Mouse (Mus musculus) thymus, postnatal 36 days (tissue): ENCODE results near the gene Stil.
A peak's percentile ranks its signal among the peaks of the same experiment; 100 is the strongest.
"Not testable (repeated sequence)": the region's sequence is repeated elsewhere in the genome, so short reads cannot be mapped to it uniquely, and the experiment has no call there.

Source experiments
- DNase-seq, 2 experiments: peaks; one replicate each; pipeline ENCODE4 v3.0.0; 2022; ENCODE audit warnings: mixed read lengths in 2 of 2

Gene Stil

DNA sequence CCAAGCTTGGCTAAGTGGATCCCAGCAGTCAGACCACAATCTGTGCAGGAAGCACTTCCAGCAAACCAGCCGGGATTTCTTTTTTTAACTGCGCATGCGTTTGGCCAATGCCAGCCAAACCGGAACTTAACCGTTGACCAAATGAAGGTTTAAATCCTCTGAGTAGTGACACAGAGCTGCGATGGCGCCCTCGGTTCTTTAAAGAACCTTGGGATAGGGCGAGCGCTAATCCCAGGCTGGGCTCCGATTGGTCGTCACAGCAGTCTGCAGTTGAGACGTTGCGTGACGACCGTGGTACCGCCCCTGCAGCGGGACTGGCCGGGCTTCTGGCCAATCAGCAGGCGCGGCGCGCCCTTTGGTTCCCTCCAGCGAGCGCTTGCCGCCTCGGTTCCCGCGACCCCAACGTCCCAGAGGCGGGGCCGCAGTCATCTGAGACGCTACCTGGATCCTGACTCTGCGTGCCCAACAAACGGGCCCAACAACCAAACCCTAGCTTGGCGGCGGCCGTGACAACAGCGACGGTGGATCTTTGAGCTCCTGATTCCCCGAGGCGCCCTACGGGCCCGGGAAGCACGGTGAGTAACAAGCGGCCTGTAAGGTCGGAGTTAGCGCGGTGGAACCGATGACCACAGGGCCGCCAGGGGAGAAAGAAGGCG is at the start of gene Stil:
Gene Stil (plus strand): TSS at position 387 of the 656 bp plus-strand sequence.
- DNase-seq = peak; percentile 94 to 97

DNA sequence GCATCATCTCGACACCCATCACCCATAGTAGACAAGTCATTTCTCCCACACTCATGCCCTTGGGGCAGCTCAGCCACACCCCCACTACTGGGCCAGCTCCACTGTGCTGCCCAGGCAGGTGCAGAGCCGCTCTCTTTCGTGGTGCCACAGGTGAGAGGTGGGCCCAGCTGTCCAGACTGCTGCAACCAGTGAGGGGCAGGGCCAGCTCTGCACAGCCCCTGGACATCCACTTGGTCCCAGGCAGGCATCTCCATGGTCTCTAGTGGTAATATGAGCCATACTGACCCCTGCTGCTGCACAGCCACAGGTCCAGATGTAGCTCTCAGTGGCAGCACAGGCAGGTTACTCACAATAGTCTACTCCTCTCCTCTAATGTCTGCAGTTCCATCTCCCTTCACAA is 46.8 kb upstream of the Stil start:
- DNase-seq = no peak

DNA sequence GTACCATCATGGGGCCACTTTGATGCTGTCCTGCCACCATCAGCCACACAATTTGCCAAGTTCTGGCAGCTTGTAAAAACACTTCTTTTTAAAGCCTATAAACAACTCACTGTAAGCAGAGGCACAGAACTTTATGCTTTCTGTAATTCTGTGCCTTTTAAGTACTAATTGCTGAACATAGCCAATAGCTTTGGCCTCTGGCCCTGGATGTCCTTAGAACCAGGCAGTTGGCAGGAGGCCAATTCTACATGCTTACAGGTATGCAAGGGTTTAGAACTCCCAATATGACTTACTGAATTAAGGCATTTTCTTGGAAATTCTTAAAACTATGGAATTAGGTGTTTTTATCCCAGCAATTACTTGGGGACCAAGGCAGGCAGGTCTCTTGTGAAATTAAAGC is 42.6 kb upstream of the Stil start:
- DNase-seq = no peak

DNA sequence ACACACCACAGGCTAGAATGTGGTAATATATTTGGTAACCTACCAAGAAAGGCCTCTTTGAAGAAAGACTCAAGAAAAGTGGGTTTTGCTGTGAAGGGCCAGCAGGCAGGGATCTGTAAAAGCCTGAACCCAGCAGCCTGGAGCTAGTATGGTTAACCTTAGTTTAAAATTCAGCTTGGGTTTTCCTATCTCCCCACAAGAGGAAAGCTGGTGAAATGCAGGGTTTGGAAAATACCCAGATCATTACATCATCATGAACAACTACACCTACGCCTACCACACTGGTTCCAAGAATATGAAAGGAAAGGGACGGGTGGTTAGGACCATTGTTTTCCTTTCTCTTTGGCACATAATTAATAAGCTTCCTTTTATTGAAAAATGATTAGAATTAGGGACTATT is 41.7 kb upstream of the Stil start:
- DNase-seq = no peak

DNA sequence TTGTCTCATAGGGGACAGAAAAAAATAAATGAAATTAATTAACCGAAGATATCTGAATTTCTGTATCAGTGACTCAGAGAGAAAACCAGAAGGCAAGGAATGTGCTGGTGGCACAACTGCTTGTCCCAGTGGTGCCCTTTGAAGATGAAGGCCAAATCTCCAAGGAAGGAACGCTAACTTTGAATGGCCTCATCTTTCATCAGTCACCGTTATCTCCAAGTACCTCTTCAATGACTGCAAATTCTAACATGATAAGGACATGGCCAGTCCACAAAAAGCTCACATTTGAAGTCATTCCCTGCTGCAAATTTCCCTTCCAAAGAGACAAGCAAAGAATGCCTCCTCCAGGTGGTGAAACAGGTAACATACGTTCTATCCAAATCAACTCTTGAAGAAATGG is 41.2 kb upstream of the Stil start:
- DNase-seq = no peak

DNA sequence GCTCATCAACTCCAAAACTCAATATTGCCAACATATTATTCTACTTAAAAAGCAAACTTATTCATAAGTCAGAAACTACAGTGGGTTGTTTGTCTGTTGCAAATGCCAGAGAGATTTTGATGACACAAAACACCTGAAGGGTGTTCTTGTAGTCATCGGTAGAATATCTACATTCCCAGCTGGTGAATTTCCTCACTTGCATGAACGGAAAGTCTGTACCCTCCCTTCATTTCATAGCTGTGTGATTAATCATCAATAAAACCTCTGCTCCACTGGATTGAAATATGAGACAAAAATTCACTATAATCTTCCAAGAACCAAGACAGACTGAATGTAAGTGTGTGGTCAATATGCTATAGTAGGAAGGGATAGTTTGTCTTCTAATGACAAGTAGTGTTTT is 40.4 kb upstream of the Stil start:
- DNase-seq = no peak

DNA sequence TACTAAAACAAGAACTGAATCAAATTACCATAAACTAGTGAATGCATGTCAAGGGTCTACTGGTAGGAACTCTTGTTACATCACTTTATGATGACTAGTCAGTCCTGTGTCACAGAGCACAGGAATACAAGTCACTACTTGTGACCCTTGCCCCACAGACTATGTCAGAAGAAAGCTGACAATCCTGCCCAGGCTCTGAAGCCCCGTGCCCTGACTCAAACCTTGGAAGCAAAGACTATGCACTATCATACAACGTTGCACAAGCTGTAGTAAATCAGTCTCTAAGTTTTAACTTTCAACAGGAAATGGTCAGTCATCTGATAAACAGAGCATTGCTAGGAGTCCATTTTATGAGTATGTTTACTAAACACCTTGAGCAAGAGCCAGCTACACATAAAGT is 39.1 kb upstream of the Stil start:
- not testable (repeated sequence) for DNase-seq

DNA sequence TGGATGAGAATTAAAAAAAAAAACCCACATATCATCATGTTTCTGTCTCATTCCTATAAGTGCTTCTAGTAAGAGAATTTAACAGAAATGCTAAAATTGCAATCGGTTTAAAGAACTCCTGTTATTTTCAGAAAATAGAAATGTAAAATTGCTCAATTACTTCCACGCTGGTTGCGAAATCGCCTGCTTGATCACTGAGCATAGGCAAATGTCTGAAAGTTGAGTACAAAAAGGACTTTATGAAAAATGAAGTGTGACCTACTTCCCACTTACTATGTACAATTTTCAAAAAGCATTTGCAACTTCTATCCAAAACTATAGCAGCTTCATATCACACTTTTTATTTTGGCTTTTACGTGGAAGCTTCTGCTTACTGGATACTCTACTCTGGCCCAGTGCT is 29.2 kb upstream of the Stil start:
- no peak for DNase-seq

DNA sequence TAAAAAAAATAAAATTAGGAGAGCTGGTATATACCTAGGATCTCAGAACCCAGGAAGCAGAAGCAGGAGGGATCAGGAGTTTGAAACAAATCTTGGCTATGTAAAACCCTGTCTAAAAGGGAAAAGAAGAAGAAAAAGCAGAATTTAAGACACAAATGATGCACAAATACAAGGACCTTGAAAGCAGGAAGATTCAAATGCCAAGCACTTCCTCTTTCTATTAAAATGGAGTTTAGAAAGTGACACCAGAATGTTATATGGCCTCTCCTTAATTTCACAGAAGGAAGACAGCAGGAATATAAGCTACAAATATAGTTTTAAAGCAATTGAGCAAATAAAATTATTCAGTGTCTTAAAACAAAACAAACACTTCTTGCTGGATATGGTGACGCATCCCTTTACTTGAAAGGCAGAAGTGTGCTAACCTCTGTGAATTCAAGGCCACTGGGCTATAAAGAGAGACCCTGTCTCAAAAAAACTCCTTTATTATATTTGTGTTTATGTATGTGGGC is 26.7 kb upstream of the Stil start:
- no peak for DNase-seq

DNA sequence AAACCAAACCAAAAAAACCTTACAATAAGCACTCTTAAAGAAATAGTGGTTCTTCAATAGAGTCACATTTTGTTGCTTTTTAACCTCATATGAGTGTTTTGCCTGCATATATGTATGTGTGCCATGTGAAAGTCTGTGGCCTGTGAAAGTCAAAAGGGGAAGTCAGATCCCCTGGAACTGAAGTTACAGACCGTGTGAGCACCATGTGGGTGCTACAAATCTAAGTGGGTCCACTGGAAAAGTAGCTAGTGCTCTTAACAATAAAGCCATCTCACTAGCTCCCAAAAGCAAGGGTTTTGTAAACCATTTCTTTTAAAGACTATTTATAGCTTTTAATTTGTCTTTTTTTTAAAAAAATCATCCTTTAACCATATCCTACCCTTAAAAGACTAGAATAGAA is 17.3 kb upstream of the Stil start:
- DNase-seq = no peak

DNA sequence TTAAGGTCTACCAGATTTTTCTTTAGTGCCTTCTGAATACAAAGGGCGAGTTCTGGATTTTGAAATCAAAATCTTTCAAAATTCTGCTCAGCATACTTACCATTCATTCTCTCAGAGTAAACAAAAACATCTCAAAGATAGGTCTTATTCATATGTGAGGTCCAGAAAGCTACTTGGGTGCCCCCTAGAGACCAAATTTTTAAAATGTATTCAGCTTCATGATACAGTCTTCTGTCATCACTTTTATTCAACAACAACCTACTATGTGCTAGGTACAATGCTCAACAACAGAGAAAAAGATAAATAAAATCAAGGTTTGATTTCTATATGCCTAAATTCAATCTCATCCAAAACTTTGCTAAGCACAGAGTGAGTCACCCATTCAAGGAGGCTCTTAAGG is 16.9 kb upstream of the Stil start:
- DNase-seq = no peak

DNA sequence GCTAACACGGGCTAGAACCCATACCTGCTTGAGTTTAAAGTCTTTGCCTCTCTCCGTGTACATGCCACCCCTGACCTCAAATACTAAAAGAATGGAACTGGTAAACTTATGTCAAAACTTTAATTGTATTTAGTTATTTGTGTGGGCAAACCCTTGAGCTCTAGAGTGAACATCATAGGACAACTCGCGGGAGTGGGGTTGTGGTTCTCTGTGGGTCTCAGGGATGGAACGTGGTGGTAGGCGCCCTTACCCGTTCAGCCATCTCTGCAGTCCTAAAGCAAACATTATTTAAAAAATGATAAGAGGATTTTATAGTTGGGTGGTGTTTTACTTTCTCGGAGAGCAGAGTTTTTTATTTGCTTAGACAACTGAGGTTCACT is 13.8 kb upstream of the Stil start:
- no peak for DNase-seq

DNA sequence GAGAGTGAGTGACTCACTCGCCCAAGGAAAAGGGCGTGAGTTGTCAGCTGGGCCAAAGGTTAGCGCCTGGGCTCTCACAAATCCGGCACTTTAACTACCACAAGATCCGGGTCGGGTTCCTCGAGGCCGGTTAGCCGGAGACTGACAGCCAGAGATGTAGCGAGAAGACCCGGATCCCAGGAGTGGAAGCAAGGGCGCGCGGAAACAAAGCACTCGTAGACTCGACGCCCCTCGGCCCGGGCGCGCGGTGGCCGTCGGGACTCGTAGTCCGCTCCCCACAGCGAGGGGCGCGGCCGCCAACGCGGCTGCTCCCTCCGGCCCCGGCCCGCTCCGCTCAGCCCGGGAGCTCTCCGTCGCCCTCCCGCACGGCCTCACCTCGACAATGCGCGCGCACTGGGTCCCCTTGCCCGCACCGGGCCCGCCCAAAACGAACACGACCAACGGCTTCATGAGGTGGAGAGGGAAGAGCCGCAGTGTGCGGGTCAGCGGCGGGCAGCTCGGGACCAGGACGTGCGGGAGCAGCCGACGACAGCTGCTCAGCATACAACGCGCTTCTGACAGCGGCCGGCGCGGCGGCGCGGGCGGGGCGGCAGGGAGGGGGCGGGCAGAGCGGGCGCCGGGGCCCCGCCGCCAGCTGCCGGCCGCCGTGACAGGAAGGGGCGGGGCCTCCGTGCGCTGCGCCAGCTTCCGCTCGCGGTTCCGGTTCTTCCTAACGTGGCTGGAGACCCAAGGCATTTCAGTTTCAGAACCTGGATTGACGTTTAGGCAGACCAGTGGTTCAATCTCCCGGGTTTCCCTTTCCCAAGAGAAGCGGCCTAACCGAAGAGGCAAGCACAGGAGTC is 13.1 kb upstream of the Stil start, which contains the start of gene Cmpk1:
Gene Cmpk1 (minus strand): TSS at position 651 of the 842 bp plus-strand sequence.
- peak; percentile 80 to 85 for DNase-seq

DNA sequence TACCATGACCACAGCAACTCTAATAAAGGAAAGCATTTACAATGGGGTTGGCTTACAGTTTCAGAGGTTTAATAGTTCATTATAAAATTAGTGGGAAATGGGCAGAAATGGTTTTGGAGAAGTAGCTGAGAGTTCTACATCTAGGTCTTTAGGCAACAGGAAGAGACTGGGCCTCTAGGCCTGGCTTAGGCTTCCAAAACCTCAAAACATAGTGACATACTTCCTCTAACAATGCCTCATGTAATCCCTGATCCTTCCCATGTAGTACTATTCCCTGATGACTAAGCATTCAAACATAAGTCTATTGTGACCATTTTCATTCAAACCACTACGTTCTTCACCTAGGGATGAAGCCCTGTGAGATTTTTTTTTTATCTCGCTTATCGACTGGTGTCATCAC is 5.7 kb upstream of the Stil start:
- DNase-seq = no peak

DNA sequence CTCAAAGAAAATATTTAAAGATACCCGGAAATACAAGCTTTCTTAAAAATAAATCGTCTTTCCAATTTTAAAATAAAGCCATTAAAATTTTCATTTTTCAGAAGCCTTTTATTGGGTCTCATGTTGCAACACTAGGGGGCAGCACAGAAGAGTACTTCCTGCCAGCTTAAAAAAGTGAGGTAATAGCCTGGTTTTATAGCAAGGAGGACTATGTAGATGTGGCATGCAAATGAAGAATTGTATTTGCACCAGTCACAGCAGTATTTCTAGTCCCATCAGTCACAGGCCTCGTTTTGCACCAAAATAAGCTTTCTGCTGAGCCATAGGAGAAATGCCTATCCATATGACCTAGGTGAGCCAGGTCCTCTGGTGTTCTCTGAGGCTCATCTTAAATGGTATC is 2.9 kb upstream of the Stil start:
- DNase-seq = peak in 1 of 2 experiments; percentile 27

DNA sequence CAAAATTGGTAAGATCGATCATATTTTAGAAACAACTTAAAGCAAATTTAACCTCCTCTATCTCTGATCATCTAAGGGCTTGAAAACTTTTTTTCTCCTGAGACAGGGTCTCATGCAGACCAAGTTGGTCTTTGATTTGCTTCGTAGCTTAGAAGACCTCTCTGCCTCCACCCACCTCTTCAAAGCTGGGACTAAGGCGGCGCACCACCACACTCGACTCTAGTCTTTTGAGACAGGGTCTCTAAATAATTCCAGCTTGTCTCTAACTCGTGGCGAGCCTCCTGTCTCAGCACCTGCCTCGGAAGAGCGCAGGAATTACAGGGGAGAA is 550 bp upstream of the Stil start:
- no peak for DNase-seq

DNA sequence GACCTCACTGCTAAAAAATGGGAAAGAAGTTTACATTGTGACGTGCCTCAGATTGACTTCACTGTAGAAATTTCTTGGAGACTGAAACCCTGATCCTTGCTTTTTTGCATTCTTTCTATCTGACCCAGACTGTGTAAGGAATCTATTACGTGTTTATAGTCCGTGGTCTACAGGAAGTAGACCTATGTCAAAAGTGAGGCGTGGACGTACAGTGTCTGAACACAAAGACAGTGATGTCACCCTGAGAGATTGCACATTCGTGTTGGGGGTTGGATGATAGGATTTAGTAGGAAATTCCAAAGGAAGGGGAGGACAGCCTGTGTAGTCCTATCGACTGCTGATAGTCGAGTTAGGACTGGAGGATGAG is 453 bp downstream of the Stil start:
- no peak for DNase-seq

DNA sequence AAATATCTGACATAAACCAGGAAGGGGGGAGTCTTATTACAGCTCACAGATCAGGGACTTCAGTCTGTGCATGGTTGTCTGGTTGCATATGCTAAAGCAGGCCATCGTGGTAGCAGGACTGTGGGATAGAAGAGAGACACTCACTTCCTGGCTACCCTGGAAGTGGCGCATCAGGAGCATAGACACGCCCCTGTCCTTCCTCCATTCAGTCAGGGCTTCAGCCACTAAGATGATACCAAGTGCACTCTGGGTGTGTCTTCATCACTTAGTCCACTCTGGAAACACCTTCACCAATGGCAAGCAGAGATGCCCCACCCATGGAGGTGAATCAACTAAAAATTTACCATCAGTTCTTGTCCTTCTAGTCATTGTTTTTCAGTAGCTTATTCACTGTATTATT is 14.3 kb downstream of the Stil start:
- DNase-seq = no peak

DNA sequence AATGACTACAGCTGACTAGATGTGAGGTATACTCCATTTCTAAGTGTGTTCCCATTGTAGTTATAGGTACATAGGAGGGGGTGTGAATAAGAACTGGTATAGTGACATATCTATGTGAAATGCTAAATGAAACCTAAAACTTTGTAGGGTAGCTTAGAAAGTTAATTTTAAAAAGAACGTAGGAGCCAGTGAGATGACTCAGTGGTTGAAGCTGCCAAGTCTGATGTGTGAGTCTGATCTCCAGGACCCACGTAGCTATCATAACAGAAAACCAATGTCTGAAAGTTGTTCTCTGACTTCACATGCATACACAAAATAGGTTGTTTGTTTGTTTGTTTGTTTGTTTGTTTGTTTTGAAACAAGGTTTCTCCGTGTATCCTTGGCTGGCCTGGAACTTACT is 20.0 kb downstream of the Stil start:
- no peak for DNase-seq

DNA sequence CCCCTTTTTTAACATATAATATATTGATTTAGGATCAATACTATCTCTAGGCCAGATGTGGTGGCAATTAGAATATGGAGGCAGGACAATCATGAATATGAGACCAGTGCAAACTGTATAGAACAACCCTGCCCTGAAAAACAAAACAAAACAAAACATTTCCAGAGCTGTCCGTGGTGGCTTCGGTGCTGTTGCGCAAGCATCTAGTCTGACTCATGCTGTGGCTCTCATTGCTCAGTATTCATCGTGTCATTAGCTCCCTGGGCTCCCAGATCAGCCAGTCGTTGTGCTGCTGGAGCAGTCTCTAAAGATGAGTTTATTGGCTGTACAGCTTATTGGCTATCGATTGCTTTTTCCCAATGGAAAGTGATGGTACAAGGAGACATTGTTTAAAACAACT is 35.1 kb downstream of the Stil start:
- no peak for DNase-seq

DNA sequence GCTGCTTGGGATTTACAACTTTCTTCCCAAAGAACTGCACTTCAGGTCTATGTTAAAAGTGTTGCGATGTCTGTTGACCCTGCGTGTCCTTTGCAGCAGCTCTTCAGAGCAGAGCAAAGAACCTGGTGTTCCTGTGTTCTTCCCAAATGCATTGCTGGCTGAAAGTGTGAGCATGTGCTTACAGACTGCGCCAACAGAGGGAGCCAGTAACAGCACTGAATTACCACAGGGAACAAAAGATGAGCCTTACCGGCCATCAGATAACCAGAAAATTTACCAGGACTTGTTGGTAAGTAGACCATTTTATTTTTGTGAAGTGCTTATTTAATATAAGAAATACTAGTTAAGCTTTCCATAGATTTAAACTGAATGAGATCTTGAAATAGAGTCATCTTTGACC is 38.3 kb downstream of the Stil start:
- DNase-seq = peak; percentile 20 to 23

DNA sequence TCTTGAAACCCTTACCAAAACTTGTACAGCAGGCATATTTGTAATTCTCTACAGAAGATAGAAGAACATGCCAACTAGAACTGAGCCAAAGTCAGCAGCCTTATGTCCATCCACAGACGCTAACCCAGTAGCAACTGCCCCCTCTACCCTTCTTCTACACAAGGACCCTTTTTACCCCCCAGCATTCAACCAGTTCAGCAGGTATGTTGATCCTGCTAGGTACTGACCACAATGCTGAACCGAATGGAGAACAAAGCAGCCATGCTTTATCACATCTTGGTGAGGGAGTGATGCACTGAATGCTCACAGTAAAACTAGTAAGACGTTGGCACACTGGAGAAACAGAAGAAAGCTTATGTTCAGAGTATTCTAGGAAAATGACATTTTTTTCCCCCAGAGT is 45.7 kb downstream of the Stil start:
- no peak for DNase-seq

DNA sequence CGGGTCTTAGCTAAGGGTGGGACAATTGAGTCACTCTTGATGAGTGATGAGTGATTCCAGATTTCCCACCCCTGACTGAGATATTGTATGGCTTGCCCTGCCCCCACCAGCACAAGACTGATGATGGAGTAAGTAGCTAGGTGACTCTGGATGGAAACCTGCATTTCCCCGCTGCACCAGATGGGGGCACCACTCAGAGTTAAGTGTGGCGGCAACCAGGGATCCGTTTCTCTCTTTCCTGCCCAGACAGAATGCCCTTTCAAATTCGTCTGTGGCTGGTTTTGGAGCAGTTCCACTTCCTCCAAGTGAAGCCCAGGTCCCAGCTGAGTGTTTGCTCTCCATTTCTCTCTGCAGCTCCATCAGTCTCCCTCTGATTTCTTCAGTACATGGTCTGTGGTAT is 47.8 kb downstream of the Stil start:
- DNase-seq = peak; percentile 52 to 62

DNA sequence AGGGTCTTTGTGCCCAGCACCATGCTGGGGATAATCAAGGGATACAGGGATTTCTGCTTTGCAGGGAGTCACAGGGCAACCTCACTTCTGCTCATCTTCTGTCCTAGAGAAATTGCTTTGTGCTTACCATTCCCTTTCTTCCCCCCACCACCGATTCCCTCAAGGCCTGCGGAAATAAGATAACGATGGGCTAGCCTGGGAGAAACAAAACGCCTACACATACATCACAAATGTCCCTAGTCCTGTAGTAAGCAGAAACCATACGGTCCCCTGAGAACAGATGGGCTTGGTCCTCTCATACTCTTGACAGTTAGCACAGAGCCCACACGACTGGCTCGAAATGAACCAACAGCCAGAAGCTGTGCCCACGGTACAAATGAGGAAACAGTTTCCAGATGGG is 48.2 kb downstream of the Stil start:
- no peak for DNase-seq

DNA sequence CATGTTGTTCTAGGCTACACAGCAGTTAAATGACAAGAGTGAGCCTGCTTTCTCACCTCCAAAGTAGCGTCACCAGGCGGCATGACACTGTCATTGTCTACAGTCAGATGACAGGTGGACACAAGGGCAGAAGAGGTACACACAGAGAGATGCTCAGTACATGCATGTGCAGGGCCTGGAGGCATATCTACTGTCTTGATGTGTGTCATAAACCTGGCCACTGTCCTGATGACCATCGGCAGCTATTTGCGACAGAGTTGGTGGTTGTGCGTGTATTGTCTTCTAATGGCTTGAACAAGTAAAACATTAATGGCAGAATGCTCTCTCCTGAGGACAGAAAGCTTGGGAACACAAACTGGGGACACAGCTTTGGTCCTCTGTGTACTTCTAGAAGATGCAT is 51.3 kb downstream of the Stil start:
- no peak for DNase-seq
